Mouse (Mus musculus) MEL (cell line): ENCODE data around the gene Auts2.

Source experiments
- CTCF ChIP-seq, 3 experiments: IDR thresholded peaks in 2 of 3; conservative IDR thresholded peaks in 1 of 3; 2 replicates each; pipeline ENCODE4 v1.5.1; 2011 to 2012; ENCODE audit warnings: low read length in 3 of 3, low read depth in 2 of 3, mild to moderate bottlenecking in 2 of 3, improper control_type of control experiment in 1 of 3, inconsistent platforms in 1 of 3, mixed read lengths in 1 of 3, moderate library complexity in 1 of 3; ENCODE audit not compliant: control insufficient read depth in 1 of 3, insufficient read depth in 1 of 3, poor library complexity in 1 of 3, severe bottlenecking in 1 of 3
- ETS1 ChIP-seq: IDR thresholded peaks from 2 replicates; pipeline ENCODE4 v1.6.1; 2012; ENCODE audit warnings: low read depth, mild to moderate bottlenecking, inconsistent platforms, low read length, improper control_type of control experiment, moderate library complexity
- GATA1 ChIP-seq: IDR thresholded peaks from 2 replicates; pipeline ENCODE4 v1.6.1; 2011; ENCODE audit warnings: low read depth, low read length, improper control_type of control experiment
- RCOR1 ChIP-seq: IDR thresholded peaks from 2 replicates; pipeline ENCODE4 v1.6.1; 2012; ENCODE audit warnings: low read depth, mild to moderate bottlenecking, inconsistent platforms, low read length, improper control_type of control experiment
- ZMIZ1 ChIP-seq: IDR thresholded peaks from 2 replicates; pipeline ENCODE4 v1.6.1; 2012; ENCODE audit warnings: low read depth, mild to moderate bottlenecking, inconsistent platforms, low read length, improper control_type of control experiment, moderate library complexity

- no peak for TF ChIP-seq CTCF (IDR thresholded peaks at IDR 0.05 in 2 of 3, conservative IDR thresholded peaks at IDR 0.05 in 1 of 3; ENCODE audit: control insufficient read depth in 1 of 3, insufficient read depth in 1 of 3, low read depth in 2 of 3, low read length in 3 of 3, poor library complexity in 1 of 3, severe bottlenecking in 1 of 3)
- no peak for TF ChIP-seq GATA1
- no peak for TF ChIP-seq ETS1
- no peak for TF ChIP-seq ZMIZ1
- no peak for TF ChIP-seq RCOR1
Observed at GRCm38 (mm10) chr5:131537831-131538310, 1005.3 kb downstream of the Auts2 start.
